Mouse (Mus musculus) testis, postnatal 14 days (tissue): ENCODE measurements around the gene 1110057P08Rik.
"Not testable (repeated sequence)": the region's sequence is repeated elsewhere in the genome, so short reads cannot be mapped to it uniquely, and the experiment has no call there.

ENCODE experiments used
- DNase-seq: peaks from one replicate; pipeline ENCODE4 v3.0.0; 2021; ENCODE audit warnings: low spot score

Gene 1110057P08Rik

GRCm38 (mm10) chr16:89174435-89174834 lies at the start of gene 1110057P08Rik:
Gene 1110057P08Rik (plus strand): TSS chr16:89174735.
- DNase-seq = no peak

GRCm38 (mm10) chr16:89140551-89140950 lies 34.0 kb upstream of the 1110057P08Rik start, which contains the start of gene Gm6358:
Gene Gm6358 (plus strand): TSS chr16:89140851.
- no peak for DNase-seq

- DNase-seq = no peak
Measured at GRCm38 (mm10) chr16:89150786-89151185, 23.7 kb upstream of the 1110057P08Rik start, which contains the start of gene Gm10061. Gene Gm10061 (plus strand): TSS chr16:89151086.

- DNase-seq = no peak
Measured at GRCm38 (mm10) chr16:89157652-89158051, 16.9 kb upstream of the 1110057P08Rik start, which contains the start of gene Gm9789. Gene Gm9789 (plus strand): TSS chr16:89157952.

- DNase-seq = not testable (repeated sequence)
Measured at GRCm38 (mm10) chr16:89169190-89169589, 5.3 kb upstream of the 1110057P08Rik start, which contains the start of gene Gm7735. Gene Gm7735 (plus strand): TSS chr16:89169490.

- DNase-seq = no peak
Measured at GRCm38 (mm10) chr16:89188621-89189020, 14.1 kb downstream of the 1110057P08Rik start.

GRCm38 (mm10) chr16:89205561-89205960 lies 31.0 kb downstream of the 1110057P08Rik start, which contains the start of gene Krtap20-2:
Gene Krtap20-2 (plus strand): TSS chr16:89205861.
- no peak for DNase-seq
